Mouse (Mus musculus) heart, postnatal 0 days (tissue): ENCODE measurements around the gene Pten.

ENCODE experiments used
- CTCF ChIP-seq: IDR thresholded peaks from 2 replicates; pipeline ENCODE4 v1.5.1; 2016; ENCODE audit warnings: antibody characterized with exemption, control low read depth, low read depth
- EP300 ChIP-seq: IDR thresholded peaks from 2 replicates; pipeline ENCODE4 v1.6.1; 2016; ENCODE audit warnings: antibody characterized with exemption, low read depth

GRCm38 (mm10) chr19:32781305-32782071 is 24.2 kb downstream of the Pten start:
- no peak for TF ChIP-seq CTCF
- no peak for TF ChIP-seq EP300
